Mouse (Mus musculus): ENCODE measurements at regions not wholly inside any gene's neighbourhood (a gene's known extent, or its start where the extent isn't known, plus 50 kb on each side); places are given as distances from the start of the nearest gene placed in this dataset.
"Not testable (repeated sequence)": the region's sequence is repeated elsewhere in the genome, so short reads cannot be mapped to it uniquely, and the experiment has no call there.

- not testable (repeated sequence) for TF ChIP-seq CTCF, EP300 (IDR thresholded peaks at IDR 0.05)
Observed at GRCm38 (mm10) chr5:82069221-82069620, 1049.3 kb downstream of the Adgrl3 start.

Data from lung, postnatal 0 days (tissue).